Mouse (Mus musculus) C2C12 (cell line): ENCODE measurements at regions not wholly inside any gene's neighbourhood (a gene's known extent, or its start where the extent isn't known, plus 50 kb on each side); places are given as distances from the start of the nearest gene placed in this dataset.

ENCODE experiments used
- H3K27me3 ChIP-seq: one replicate; pipeline ENCODE4 v1.6.1; 2011; ENCODE audit not compliant: control insufficient read depth, insufficient read depth, insufficient read length
- H3K36me3 ChIP-seq: one replicate; pipeline ENCODE4 v1.6.1; 2011; ENCODE audit not compliant: control insufficient read depth, insufficient read depth
- H3K4me3 ChIP-seq: one replicate; pipeline ENCODE4 v1.5.1; 2011; ENCODE audit warnings: mild to moderate bottlenecking, control low read depth; ENCODE audit not compliant: poor library complexity, insufficient read depth, severe bottlenecking
- H3K79me2 ChIP-seq: one replicate; pipeline ENCODE4 v1.6.1; 2011; ENCODE audit not compliant: control insufficient read depth, insufficient read depth
- H3K79me3 ChIP-seq: one replicate; pipeline ENCODE4 v1.6.1; 2011; ENCODE audit warnings: low read depth, control low read depth
- H3ac ChIP-seq: one replicate; pipeline ENCODE3; 2011; ENCODE audit warnings: low read depth; ENCODE audit not compliant: control insufficient read depth, insufficient read length
- USF1 ChIP-seq: IDR thresholded peaks from one replicate; pipeline ENCODE4 v1.6.1; 2011; ENCODE audit warnings: low read depth, mild to moderate bottlenecking, control low read depth, moderate library complexity

- TF ChIP-seq USF1: no peak
- Histone ChIP-seq H3K36me3 (no peaks in the 10 kb centered on the region), H3K79me2 (no peaks in the 10 kb centered on the region), H3K27me3 (no peaks in the 10 kb centered on the region), H3K4me3 (no peak overlapping the region), H3K79me3 (no peaks in the 10 kb centered on the region), H3ac (no peak overlapping the region)
Observed at GRCm38 (mm10) chr15:54177791-54178190, 293.1 kb downstream of the Gm7489 start.
